Comparison of ENCODE assay signal across 9 mouse cellular contexts in the genomic region with DNA sequence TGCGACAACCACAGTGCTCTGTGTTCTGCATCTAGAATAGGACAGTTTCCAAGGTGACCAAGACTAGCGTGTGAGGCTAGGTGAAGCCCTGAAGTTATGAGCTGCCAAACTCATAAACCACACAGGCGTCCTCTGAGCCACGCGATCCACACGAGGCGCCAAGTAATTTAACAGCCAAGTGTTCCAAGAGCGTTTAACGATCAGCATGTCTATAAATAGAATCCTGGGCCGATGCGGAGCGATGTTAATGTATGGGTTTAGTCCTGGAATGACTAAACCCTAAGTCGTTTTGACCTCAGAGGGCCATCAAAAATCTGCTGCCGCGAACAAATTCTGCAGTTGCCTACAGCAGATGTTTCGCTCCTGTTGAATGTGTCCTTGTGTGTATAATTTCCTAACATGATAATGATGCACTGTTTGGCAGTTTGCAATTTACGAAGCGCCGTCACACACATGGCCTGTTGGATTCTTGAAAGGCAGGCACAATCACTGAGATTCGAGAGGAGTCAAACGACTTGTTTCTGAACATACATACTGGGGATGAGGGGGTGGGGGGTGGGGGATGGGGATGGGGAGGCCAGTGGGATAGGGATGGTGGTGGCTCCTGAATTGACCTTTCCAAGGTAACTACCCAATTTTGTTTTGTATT. TPM values are rescaled to one million over a fixed set of nuclear protein-coding genes. Genes with fewer than 3 reads are reported as not detected.
DNase-seq lines count a peak whose midpoint lies in the region; ATAC-seq lines count a peak whose summit lies in the region.
"Had no signal": no experiment of that assay in that cellular context is flagged by ENCODE, and none has a peak within 500 bp of the region (broad histone marks: within the 10 kb centered on the region; RNA-seq: fewer than 3 reads in every experiment).

No protein-coding gene starts in this region.

- intact Hi-C loops in left cerebral cortex, postnatal 14 days (cut with DNase I): no loop called here
- intact Hi-C loops in left cerebral cortex, postnatal 10 days (cut with DNase I): no loop called here

- no peak overlapping the region for H3K9ac ChIP-seq in limb, embryonic 15.5 days
- H3K9ac ChIP-seq: midbrain, embryonic 15.5 days had no signal

- DNase-seq in embryo, embryonic 10.5 days (ENCODE audit: low spot score): peak; percentile 28
- no peak for DNase-seq in embryo, embryonic 10 days (ENCODE audit: low spot score)
- peak; percentile 9 to 69 for DNase-seq in left cerebral cortex, postnatal 14 days (ENCODE audit: low spot score in 2 of 2)
- no peak for DNase-seq in left cerebral cortex, postnatal 10 days (ENCODE audit: extremely low spot score in 1 of 2, low spot score in 2 of 2)
- peak; percentile 33 for DNase-seq in heart, postnatal 4 days
- no peak for DNase-seq in Muller cell, postnatal 12 days (ENCODE audit: inconsistent ontology term)
- DNase-seq in adrenal gland, postnatal 4 days (ENCODE audit: low spot score in 2 of 2): no peak

- peak overlapping the region; percentile 33 for H3K27ac ChIP-seq in limb, embryonic 15.5 days
- H3K27ac ChIP-seq: midbrain, embryonic 15.5 days had no signal

- no peaks in the 10 kb centered on the region for H3K36me3 ChIP-seq in limb, embryonic 15.5 days
- H3K36me3 ChIP-seq: midbrain, embryonic 15.5 days had no signal

- H3K4me3 ChIP-seq in limb, embryonic 15.5 days: no peak overlapping the region
- H3K4me3 ChIP-seq: midbrain, embryonic 15.5 days had no signal

- 0 out of 2 replicates have a peak, but pooled peaks cover 3% of the 10 kb centered on the region for H3K27me3 ChIP-seq in limb, embryonic 15.5 days
- H3K27me3 ChIP-seq: midbrain, embryonic 15.5 days had no signal

- H3K4me2 ChIP-seq in limb, embryonic 15.5 days: peak overlapping the region; percentile 39
- H3K4me2 ChIP-seq: midbrain, embryonic 15.5 days had no signal

- WGBS in limb, embryonic 15.5 days: 12% methylated on average over 21 of the region's 21 CpGs

- ATAC-seq in limb, embryonic 15.5 days (ENCODE audit: insufficient number of reproducible peaks, low FRiP score, low TSS enrichment, low read depth): peak; percentile 90
- ATAC-seq: midbrain, embryonic 15.5 days had no signal

- no peaks in the 10 kb centered on the region for H3K9me3 ChIP-seq in limb, embryonic 15.5 days
- H3K9me3 ChIP-seq: midbrain, embryonic 15.5 days had no signal

- H3K4me1 ChIP-seq in limb, embryonic 15.5 days: peaks cover 16% of the 10 kb centered on the region

RNA-seq across cellular contexts. Expression of gene Cdv3, which starts 33.0 kb away (rescaled TPM):
- total RNA-seq in left cerebral cortex, postnatal 14 days (2021): 10 to 100 TPM; 85.8 to 93.4 TPM
- 100 to 1,000 TPM; 101 to 107 TPM for total RNA-seq in left cerebral cortex, postnatal 10 days (2021)
- total RNA-seq in heart, postnatal 4 days (2021): 100 to 1,000 TPM; 143 to 145 TPM
- 95.2 and 121 TPM in 2 replicates for polyA plus RNA-seq in limb, embryonic 15.5 days (2015; fragmentation: Nextera tagmentation; extraction: Ambion mirVana)
- total RNA-seq in adrenal gland, postnatal 4 days (2021): 100 to 1,000 TPM; 163 to 175 TPM

Comparison
In these comparisons a context has a peak if more than half of its experiments do, and no peak if none do; other contexts are left out.
1. DNase-seq: peak in embryo, embryonic 10.5 days (single experiment), left cerebral cortex, postnatal 14 days (2 of 2) and heart, postnatal 4 days (single experiment); none in embryo, embryonic 10 days (single experiment), left cerebral cortex, postnatal 10 days (0 of 2), Muller cell, postnatal 12 days (single experiment) and adrenal gland, postnatal 4 days (0 of 2).